Comparison of ENCODE assay signal across 8 mouse cellular contexts in the genomic region with DNA sequence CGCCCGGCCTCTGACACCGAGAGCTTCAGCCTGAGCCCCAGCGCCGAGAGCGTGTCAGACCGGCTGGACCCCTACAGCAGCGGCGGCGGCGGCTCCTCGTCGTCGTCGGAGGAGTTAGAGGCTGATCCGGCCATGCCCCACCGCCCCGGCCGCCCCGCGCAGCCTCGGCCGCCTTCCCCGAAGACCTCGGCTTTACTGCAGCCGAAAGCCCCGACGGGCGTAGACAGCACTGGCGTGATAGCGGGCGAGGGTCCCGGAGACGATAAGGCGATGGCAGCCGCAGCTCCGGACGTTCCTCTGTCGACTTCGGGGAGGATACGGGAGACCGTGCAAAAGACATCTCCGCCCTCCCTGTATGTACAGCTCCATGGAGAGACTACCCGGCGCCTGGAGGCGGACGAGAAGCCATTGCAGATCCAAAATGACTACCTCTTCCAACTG. TPM values are rescaled to one million over a fixed set of nuclear protein-coding genes. Genes with fewer than 3 reads are reported as not detected.
DNase-seq lines count a peak whose midpoint lies in the region; ATAC-seq and TF ChIP-seq lines count a peak whose summit lies in the region.

No protein-coding gene starts in this region.

- DNase-seq in kidney, adult 11 months = peak; percentile 16
- DNase-seq in kidney, adult 9 months = no peak
- peak; percentile 8 to 14 for DNase-seq in adrenal gland, postnatal 4 days (ENCODE audit: low spot score in 2 of 2)
- peak; percentile 52 for DNase-seq in naive thymus-derived CD4-positive, alpha-beta T cell, adult 2 months (ENCODE audit: low read depth)
- DNase-seq in thymus, postnatal 0 days (ENCODE audit: low spot score) = peak; percentile 18

- no peak for ATAC-seq in hindbrain, embryonic 12.5 days (ENCODE audit: low FRiP score)
- no peak for ATAC-seq in limb, embryonic 12.5 days (ENCODE audit: insufficient number of reproducible peaks, insufficient read depth, low FRiP score, low TSS enrichment, low read depth)

- H3K36me3 ChIP-seq in hindbrain, embryonic 12.5 days = no peaks in the 10 kb centered on the region
- no peaks in the 10 kb centered on the region for H3K36me3 ChIP-seq in limb, embryonic 12.5 days

- no peak for TF ChIP-seq POLR2A in embryonic fibroblast, embryonic 13.5 days (IDR thresholded peaks at IDR 0.05; ENCODE audit: low read depth, low read length)

- no peak for TF ChIP-seq CTCF in embryonic fibroblast, embryonic 13.5 days (IDR thresholded peaks at IDR 0.05; ENCODE audit: borderline replicate concordance, insufficient read depth, low read length)

- H3K4me3 ChIP-seq in embryonic fibroblast, embryonic 13.5 days (ENCODE audit: insufficient read depth, low read length) = peak overlapping the region; percentile 80
- peak overlapping the region; percentile 94 for H3K4me3 ChIP-seq in hindbrain, embryonic 12.5 days
- peak overlapping the region; percentile 81 for H3K4me3 ChIP-seq in limb, embryonic 12.5 days (replicated peaks)

- H3K9me3 ChIP-seq in hindbrain, embryonic 12.5 days (replicated peaks) = no peaks in the 10 kb centered on the region
- no peaks in the 10 kb centered on the region for H3K9me3 ChIP-seq in limb, embryonic 12.5 days

- no peaks in the 10 kb centered on the region for H3K27me3 ChIP-seq in hindbrain, embryonic 12.5 days
- no peaks in the 10 kb centered on the region for H3K27me3 ChIP-seq in limb, embryonic 12.5 days

- H3K4me1 ChIP-seq in embryonic fibroblast, embryonic 13.5 days (ENCODE audit: control insufficient read depth, insufficient read depth, low read length) = peaks cover 5% of the 10 kb centered on the region; the same call in 1 of the 2 replicates
- H3K4me1 ChIP-seq in hindbrain, embryonic 12.5 days = peaks cover 36% of the 10 kb centered on the region
- H3K4me1 ChIP-seq in limb, embryonic 12.5 days (replicated peaks) = peaks cover 35% of the 10 kb centered on the region

- H3K9ac ChIP-seq in hindbrain, embryonic 12.5 days = peak overlapping the region; percentile 97
- H3K9ac ChIP-seq in limb, embryonic 12.5 days (replicated peaks) = peak overlapping the region; percentile 92

- H3K4me2 ChIP-seq in hindbrain, embryonic 12.5 days (replicated peaks) = peak overlapping the region; percentile 77
- H3K4me2 ChIP-seq in limb, embryonic 12.5 days = peak overlapping the region; percentile 78

- WGBS in hindbrain, embryonic 12.5 days = under 1% methylated on average over 43 of the region's 47 CpGs
- WGBS in limb, embryonic 12.5 days = under 1% methylated on average over 46 of the region's 47 CpGs

- 0 out of 2 replicates have a peak overlapping the region, but pooled peaks have one; percentile 11 for H3K27ac ChIP-seq in embryonic fibroblast, embryonic 13.5 days (ENCODE audit: insufficient read depth, low read length)
- H3K27ac ChIP-seq in hindbrain, embryonic 12.5 days = peak overlapping the region; percentile 96
- H3K27ac ChIP-seq in limb, embryonic 12.5 days = no peak overlapping the region

RNA-seq across cellular contexts. Expression of a gene that starts 1.4 kb away (rescaled TPM):
- total RNA-seq in adrenal gland, postnatal 4 days (2021) = 10 to 100 TPM; 18.6 to 19.4 TPM
- 14.3 and 25.0 TPM in 2 replicates for polyA plus RNA-seq in embryonic fibroblast, embryonic 13.5 days (2011; ENCODE audit: insufficient read length, low read depth, missing spikeins)
- 8.9 and 9.4 TPM in 2 replicates for polyA plus RNA-seq in hindbrain, embryonic 12.5 days (2016; fragmentation: Nextera tagmentation; extraction: Ambion mirVana)
- 4.3 and 5.3 TPM in 2 replicates for polyA plus RNA-seq in limb, embryonic 12.5 days (2016; fragmentation: Nextera tagmentation; extraction: Ambion mirVana)
- 1.2 and 1.4 TPM in 2 replicates for polyA plus RNA-seq in thymus, postnatal 0 days (2015; fragmentation: Nextera tagmentation; extraction: Ambion mirVana)
